Mouse (Mus musculus): Measurements from ENCODE around the gene Slc26a3. TPM values are rescaled to one million over a fixed set of nuclear protein-coding genes. Genes with fewer than 3 reads are reported as not detected.

Slc26a3 gene
- total and polyA plus RNA-seq, 3 experiments: 0.07 TPM; not detected in 2

- no peaks in the 10 kb centered on the region for H3K27me3 ChIP-seq (ENCODE audit: control insufficient read depth in 1 of 2, insufficient read depth in 2 of 2, low read length in 2 of 2)
- no peaks in the 10 kb centered on the region for H3K9me3 ChIP-seq (replicated peaks; ENCODE audit: insufficient read depth, low read length)
- H3K4me3 ChIP-seq (ENCODE audit: control insufficient read depth in 1 of 2, insufficient read depth in 1 of 2, low read depth in 2 of 2, low read length in 2 of 2): no peak overlapping the region
- peaks cover 0 to 7% of the 10 kb centered on the region in 2 experiments; a peak in 2 of 4 replicates for H3K36me3 ChIP-seq (ENCODE audit: control insufficient read depth in 1 of 2, insufficient read depth in 2 of 2, low read length in 2 of 2)
- peak; percentile 44 for DNase-seq (ENCODE audit: low read depth, low spot score)
- H3K27ac ChIP-seq (ENCODE audit: control insufficient read depth, low read depth, low read length): no peak overlapping the region
- H3K4me1 ChIP-seq (ENCODE audit: control insufficient read depth in 1 of 2, insufficient read depth in 2 of 2, low read length in 2 of 2): peaks cover 5 to 7% of the 10 kb centered on the region in 2 experiments
- H3K79me2 ChIP-seq (ENCODE audit: control insufficient read depth, insufficient read depth, low read length, poor library complexity): peaks cover 12% of the 10 kb centered on the region
- TF ChIP-seq GABPA (IDR thresholded peaks at IDR 0.05; ENCODE audit: low read depth, low read length) (no peak), MEF2A (IDR thresholded peaks at IDR 0.05; ENCODE audit: extremely low read depth, insufficient replicate concordance, low read depth, low read length, poor library complexity, severe bottlenecking) (no peak), NRF1 (IDR thresholded peaks at IDR 0.05; ENCODE audit: insufficient read depth, low read depth, low read length, poor library complexity, severe bottlenecking) (no peak), USF2 (IDR thresholded peaks at IDR 0.05; ENCODE audit: borderline replicate concordance in 1 of 2, insufficient read depth in 1 of 2, low read depth in 1 of 2, low read length in 2 of 2) (no peak), ZC3H11A (IDR thresholded peaks at IDR 0.05; ENCODE audit: low read depth, low read length) (peak; percentile 42), EP300 (IDR thresholded peaks at IDR 0.05; ENCODE audit: low read depth in 1 of 2, low read length in 2 of 2) (no peak), KAT2A (conservative IDR thresholded peaks at IDR 0.05; ENCODE audit: low read depth, low read length) (no peak), MXI1 (IDR thresholded peaks at IDR 0.05; ENCODE audit: low read depth, low read length) (no peak), E2F4 (IDR thresholded peaks at IDR 0.05; ENCODE audit: borderline replicate concordance, low read depth, low read length) (no peak), GATA1 (IDR thresholded peaks at IDR 0.05; ENCODE audit: low read depth, low read length) (no peak), BHLHE40 (IDR thresholded peaks at IDR 0.05; ENCODE audit: borderline replicate concordance, low read depth, low read length) (no peak), RAD21 (IDR thresholded peaks at IDR 0.05; ENCODE audit: low read depth, low read length) (peak; percentile 33), SMC3 (IDR thresholded peaks at IDR 0.05; ENCODE audit: low read depth, low read length) (peak; percentile 73), CTCF (IDR thresholded peaks at IDR 0.05 in 2 of 3, conservative IDR thresholded peaks at IDR 0.05 in 1 of 3; ENCODE audit: control insufficient read depth in 1 of 3, insufficient read depth in 1 of 3, low read depth in 2 of 3, low read length in 3 of 3, poor library complexity in 1 of 3, severe bottlenecking in 1 of 3) (peak; percentile 45 to 82 (median 57)), UBTF (IDR thresholded peaks at IDR 0.05; ENCODE audit: borderline replicate concordance, insufficient read depth, low read depth, low read length) (no peak), POLR2AphosphoS5 (IDR thresholded peaks at IDR 0.05; ENCODE audit: borderline replicate concordance, low read depth, low read length) (no peak)
- no peak overlapping the region for H3K9ac ChIP-seq (ENCODE audit: control insufficient read depth, low read depth, low read length, poor library complexity, severe bottlenecking)
Observed at GRCm38 (mm10) chr12:31503211-31503610, 112.5 kb downstream of the Slc26a3 start.

GRCm38 (mm10) chr12:31507718-31508364, 117.2 kb downstream of the Slc26a3 start:
- Histone ChIP-seq H3K79me2 (ENCODE audit: control insufficient read depth, insufficient read depth, low read length, poor library complexity) (no peaks in the 10 kb centered on the region), H3K27me3 (ENCODE audit: control insufficient read depth in 1 of 2, insufficient read depth in 2 of 2, low read length in 2 of 2) (no peaks in the 10 kb centered on the region), H3K4me3 (ENCODE audit: control insufficient read depth in 1 of 2, insufficient read depth in 1 of 2, low read depth in 2 of 2, low read length in 2 of 2) (no peak overlapping the region), H3K36me3 (ENCODE audit: control insufficient read depth in 1 of 2, insufficient read depth in 2 of 2, low read length in 2 of 2) (no peaks in the 10 kb centered on the region), H3K4me1 (ENCODE audit: control insufficient read depth in 1 of 2, insufficient read depth in 2 of 2, low read length in 2 of 2) (no peaks in the 10 kb centered on the region), H3K9ac (ENCODE audit: control insufficient read depth, low read depth, low read length, poor library complexity, severe bottlenecking) (no peak overlapping the region), H3K27ac (ENCODE audit: control insufficient read depth, low read depth, low read length) (no peak overlapping the region), H3K9me3 (replicated peaks; ENCODE audit: insufficient read depth, low read length) (no peaks in the 10 kb centered on the region)
- peak; percentile 66 for DNase-seq (ENCODE audit: low read depth, low spot score)
- TF ChIP-seq UBTF (IDR thresholded peaks at IDR 0.05; ENCODE audit: borderline replicate concordance, insufficient read depth, low read depth, low read length) (no peak), POLR2AphosphoS2 (IDR thresholded peaks at IDR 0.05; ENCODE audit: low read length) (no peak), HCFC1 (IDR thresholded peaks at IDR 0.05; ENCODE audit: low read depth, low read length) (no peak), SIN3A (IDR thresholded peaks at IDR 0.05; ENCODE audit: low read length) (0 out of 2 replicates have a peak, but pooled peaks have one; percentile 35), MAZ (IDR thresholded peaks at IDR 0.05; ENCODE audit: low read depth, low read length) (no peak), NELFE (IDR thresholded peaks at IDR 0.05; ENCODE audit: low read depth, low read length) (no peak), MAX (IDR thresholded peaks at IDR 0.05; ENCODE audit: low read length) (no peak), USF1 (IDR thresholded peaks at IDR 0.05; ENCODE audit: low read depth, low read length) (no peak), BHLHE40 (IDR thresholded peaks at IDR 0.05; ENCODE audit: borderline replicate concordance, low read depth, low read length) (no peak), ZC3H11A (IDR thresholded peaks at IDR 0.05; ENCODE audit: low read depth, low read length) (peak; percentile 93), TBP (IDR thresholded peaks at IDR 0.05; ENCODE audit: low read depth, low read length) (no peak), RAD21 (IDR thresholded peaks at IDR 0.05; ENCODE audit: low read depth, low read length) (peak; percentile 98), MYB (IDR thresholded peaks at IDR 0.05; ENCODE audit: low read depth, low read length) (no peak), MEF2A (IDR thresholded peaks at IDR 0.05; ENCODE audit: extremely low read depth, insufficient replicate concordance, low read depth, low read length, poor library complexity, severe bottlenecking) (no peak), KAT2A (conservative IDR thresholded peaks at IDR 0.05; ENCODE audit: low read depth, low read length) (no peak), POLR2A (IDR thresholded peaks at IDR 0.05; ENCODE audit: control insufficient read depth in 1 of 2, insufficient read depth in 1 of 2, low read depth in 1 of 2, low read length in 2 of 2, poor library complexity in 1 of 2) (no peak), SMC3 (IDR thresholded peaks at IDR 0.05; ENCODE audit: low read depth, low read length) (peak; percentile 89), NRF1 (IDR thresholded peaks at IDR 0.05; ENCODE audit: insufficient read depth, low read depth, low read length, poor library complexity, severe bottlenecking) (no peak), CTCF (IDR thresholded peaks at IDR 0.05 in 2 of 3, conservative IDR thresholded peaks at IDR 0.05 in 1 of 3; ENCODE audit: control insufficient read depth in 1 of 3, insufficient read depth in 1 of 3, low read depth in 2 of 3, low read length in 3 of 3, poor library complexity in 1 of 3, severe bottlenecking in 1 of 3) (peak; percentile 39 to 79 (median 46)), ETS1 (IDR thresholded peaks at IDR 0.05; ENCODE audit: low read depth, low read length) (no peak), MXI1 (IDR thresholded peaks at IDR 0.05; ENCODE audit: low read depth, low read length) (no peak)
